In the genomic region with DNA sequence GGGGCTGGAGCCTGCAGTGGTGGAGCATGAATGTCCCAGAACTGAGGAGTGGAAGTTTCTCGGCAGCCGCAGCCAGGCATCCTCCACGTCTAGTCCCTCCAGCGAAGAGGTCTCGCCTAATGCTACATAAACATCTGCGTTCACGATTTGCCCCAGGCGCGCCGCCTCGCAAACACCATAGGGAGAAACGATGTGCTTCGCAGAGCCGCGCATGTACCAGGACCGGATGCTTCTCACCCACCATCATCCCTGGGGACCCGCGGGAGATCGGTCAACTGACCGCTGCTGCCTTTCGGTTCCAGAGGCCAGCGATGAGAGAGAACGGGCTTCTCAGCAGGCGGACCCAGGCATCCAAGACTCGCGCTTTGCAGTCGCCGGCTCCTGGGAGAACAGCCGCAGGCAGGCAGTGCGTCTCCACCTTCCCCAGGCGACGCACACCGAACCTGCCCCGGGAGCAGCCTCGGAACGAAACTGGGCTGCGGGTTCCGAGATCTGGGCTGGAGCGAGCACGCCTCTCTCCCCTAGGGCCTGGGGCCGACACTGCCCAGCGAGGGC, we compare ENCODE assay signal across 9 mouse cellular contexts. TPM values are rescaled to one million over a fixed set of nuclear protein-coding genes. Genes with fewer than 3 reads are reported as not detected.
DNase-seq lines count a peak whose midpoint lies in the region; ATAC-seq and TF ChIP-seq lines count a peak whose summit lies in the region.
"Had no signal": no experiment of that assay in that cellular context is flagged by ENCODE, and none has a peak within 500 bp of the region (broad histone marks: within the 10 kb centered on the region; RNA-seq: fewer than 3 reads in every experiment).

No protein-coding gene starts in this region.

- peak; percentile 59 for DNase-seq in adrenal gland, adult 2 months
- DNase-seq in adrenal gland, postnatal 4 days (ENCODE audit: low spot score in 2 of 2): no peak
- peak; percentile 58 to 61 for DNase-seq in kidney, postnatal 4 days
- no peak for DNase-seq in c-Kit-positive CD71-positive TER-119-positive erythroid progenitor cells, embryonic 14.5 days (ENCODE audit: low spot score)

- peaks cover 19% of the 10 kb centered on the region; the same call in 1 of the 2 replicates for H3K27me3 ChIP-seq in ES-Bruce4 (ENCODE audit: control insufficient read depth, insufficient read depth, low read length, poor library complexity, severe bottlenecking)
- H3K27me3 ChIP-seq in embryonic facial prominence, embryonic 12.5 days: peaks cover 8% of the 10 kb centered on the region; the same call in 1 of the 2 replicates
- peaks cover 70% of the 10 kb centered on the region for H3K27me3 ChIP-seq in heart, embryonic 13.5 days (replicated peaks)
- H3K27me3 ChIP-seq in midbrain, embryonic 16.5 days (ENCODE audit: control insufficient read depth, insufficient read depth, low read depth, low read length): no peaks in the 10 kb centered on the region

- no peak; the same call in 1 of the 2 replicates for ATAC-seq in embryonic facial prominence, embryonic 12.5 days (ENCODE audit: insufficient number of reproducible peaks, insufficient read depth, low FRiP score, low TSS enrichment)
- ATAC-seq in heart, embryonic 13.5 days (ENCODE audit: extremely low read depth, insufficient number of reproducible peaks, low FRiP score, low TSS enrichment): no peak
- ATAC-seq in midbrain, embryonic 16.5 days: 0 out of 2 replicates have a peak, but pooled peaks have one; percentile 2

- H3K27ac ChIP-seq in ES-Bruce4 (ENCODE audit: insufficient read depth, low read length): no peak overlapping the region
- H3K27ac ChIP-seq in embryonic facial prominence, embryonic 12.5 days: no peak overlapping the region
- H3K27ac ChIP-seq in heart, embryonic 13.5 days (replicated peaks): no peak overlapping the region
- H3K27ac ChIP-seq in midbrain, embryonic 16.5 days (ENCODE audit: low read length): peak overlapping the region; percentile 95

- TF ChIP-seq CTCF in ES-Bruce4 (IDR thresholded peaks at IDR 0.05; ENCODE audit: low read depth, low read length): no peak

- no peak for TF ChIP-seq EP300 in ES-Bruce4 (IDR thresholded peaks at IDR 0.05; ENCODE audit: insufficient read depth, low read depth, low read length)

- H3K9ac ChIP-seq in ES-Bruce4 (ENCODE audit: low read depth, poor library complexity, severe bottlenecking): peak overlapping the region; percentile 82
- H3K9ac ChIP-seq in embryonic facial prominence, embryonic 12.5 days: peak overlapping the region; percentile 78
- H3K9ac ChIP-seq in heart, embryonic 13.5 days: peak overlapping the region; percentile 81
- H3K9ac ChIP-seq in midbrain, embryonic 16.5 days (ENCODE audit: low read depth, low read length): peak overlapping the region; percentile 93

- H3K4me3 ChIP-seq in ES-Bruce4 (ENCODE audit: low read depth, low read length): peak overlapping the region; percentile 89
- peak overlapping the region; percentile 84 for H3K4me3 ChIP-seq in embryonic facial prominence, embryonic 12.5 days
- H3K4me3 ChIP-seq in heart, embryonic 13.5 days: peak overlapping the region; percentile 78
- H3K4me3 ChIP-seq in midbrain, embryonic 16.5 days (ENCODE audit: low read depth, low read length): peak overlapping the region; percentile 96
- H3K4me3 ChIP-seq: erythroblast, embryonic 14.5 days had no signal

- H3K4me1 ChIP-seq in ES-Bruce4 (ENCODE audit: control insufficient read depth, insufficient read depth, low read length): no peaks in the 10 kb centered on the region
- H3K4me1 ChIP-seq in embryonic facial prominence, embryonic 12.5 days: peaks cover 18% of the 10 kb centered on the region; the same call in 1 of the 2 replicates
- H3K4me1 ChIP-seq in heart, embryonic 13.5 days: peaks cover 20% of the 10 kb centered on the region
- peaks cover 19% of the 10 kb centered on the region for H3K4me1 ChIP-seq in midbrain, embryonic 16.5 days (ENCODE audit: control insufficient read depth, insufficient read depth, low read length)

- H3K36me3 ChIP-seq in ES-Bruce4 (ENCODE audit: control insufficient read depth, insufficient read depth, low read length, poor library complexity, severe bottlenecking): no peaks in the 10 kb centered on the region
- no peaks in the 10 kb centered on the region for H3K36me3 ChIP-seq in embryonic facial prominence, embryonic 12.5 days
- no peaks in the 10 kb centered on the region for H3K36me3 ChIP-seq in heart, embryonic 13.5 days
- H3K36me3 ChIP-seq in midbrain, embryonic 16.5 days (ENCODE audit: control insufficient read depth, insufficient read depth, low read length): no peaks in the 10 kb centered on the region

- no peak for TF ChIP-seq POLR2A in ES-Bruce4 (IDR thresholded peaks at IDR 0.05; ENCODE audit: insufficient read depth, low read length)

- no peaks in the 10 kb centered on the region for H3K9me3 ChIP-seq in ES-Bruce4 (replicated peaks; ENCODE audit: control insufficient read depth, insufficient read depth, low read length, poor library complexity, severe bottlenecking)
- H3K9me3 ChIP-seq in embryonic facial prominence, embryonic 12.5 days: no peaks in the 10 kb centered on the region
- H3K9me3 ChIP-seq in heart, embryonic 13.5 days: no peaks in the 10 kb centered on the region
- no peaks in the 10 kb centered on the region for H3K9me3 ChIP-seq in midbrain, embryonic 16.5 days (replicated peaks; ENCODE audit: control insufficient read depth, low read length, poor library complexity, severe bottlenecking)

- WGBS in embryonic facial prominence, embryonic 12.5 days: under 1% methylated on average over 42 of the region's 42 CpGs
- WGBS in heart, embryonic 13.5 days: under 1% methylated on average over 42 of the region's 42 CpGs
- WGBS in midbrain, embryonic 16.5 days: 0% methylated on average over 42 of the region's 42 CpGs

- peak overlapping the region; percentile 97 for H3K4me2 ChIP-seq in embryonic facial prominence, embryonic 12.5 days (replicated peaks)
- peak overlapping the region; percentile 100 for H3K4me2 ChIP-seq in heart, embryonic 13.5 days
- peak overlapping the region; percentile 91 for H3K4me2 ChIP-seq in midbrain, embryonic 16.5 days (ENCODE audit: low read length)

RNA-seq across cellular contexts. Expression of gene Klhl29, which starts 1.8 kb away (rescaled TPM):
- 10 to 100 TPM; 16.3 to 17.9 TPM for total RNA-seq in adrenal gland, adult 2 months (2021)
- 47.6 and 54.3 TPM in 2 replicates for polyA plus RNA-seq in adrenal gland, adult 2 months (2012; rRNA removed)
- 10 to 100 TPM; 18.3 to 18.6 TPM for total RNA-seq in adrenal gland, postnatal 4 days (2021)
- 0.27 and 0.49 TPM in 2 replicates for polyA plus RNA-seq in ES-Bruce4 (2011; ENCODE audit: insufficient read depth, insufficient read length, low read depth, missing spikeins)
- polyA plus RNA-seq in embryonic facial prominence, embryonic 12.5 days (2016; fragmentation: Nextera tagmentation; extraction: Ambion mirVana): 2.6 and 3.4 TPM in 2 replicates
- polyA plus RNA-seq in heart, embryonic 13.5 days (2015; fragmentation: Nextera tagmentation; extraction: Ambion mirVana): 0.29 TPM in 2 replicates
- 4.0 and 4.6 TPM in 2 replicates for polyA plus RNA-seq in midbrain, embryonic 16.5 days (2015; fragmentation: Nextera tagmentation; extraction: Ambion mirVana)
- polyA plus RNA-seq: erythroblast, embryonic 14.5 days had no signal

Comparison
In these comparisons a context has a peak if more than half of its experiments do, and no peak if none do; other contexts are left out.
1. DNase-seq: peak in adrenal gland, adult 2 months (single experiment) and kidney, postnatal 4 days (2 of 2); none in adrenal gland, postnatal 4 days (0 of 2) and c-Kit-positive CD71-positive TER-119-positive erythroid progenitor cells, embryonic 14.5 days (single experiment).
2. Peak in every context shown above with its lines, with median percentiles within 50 percentile points of each other: H3K4me3 ChIP-seq, H3K9ac ChIP-seq and H3K4me2 ChIP-seq.